Mouse (Mus musculus): ENCODE data around the gene Tbx3.

Tbx3 gene

GRCm38 (mm10) chr5:119670566-119671108, at the start of gene Tbx3:
TSS of gene Tbx3 (plus strand) at chr5:119670669.
- DNase-seq (ENCODE audit: low read depth, low spot score) = no peak

DNA sequence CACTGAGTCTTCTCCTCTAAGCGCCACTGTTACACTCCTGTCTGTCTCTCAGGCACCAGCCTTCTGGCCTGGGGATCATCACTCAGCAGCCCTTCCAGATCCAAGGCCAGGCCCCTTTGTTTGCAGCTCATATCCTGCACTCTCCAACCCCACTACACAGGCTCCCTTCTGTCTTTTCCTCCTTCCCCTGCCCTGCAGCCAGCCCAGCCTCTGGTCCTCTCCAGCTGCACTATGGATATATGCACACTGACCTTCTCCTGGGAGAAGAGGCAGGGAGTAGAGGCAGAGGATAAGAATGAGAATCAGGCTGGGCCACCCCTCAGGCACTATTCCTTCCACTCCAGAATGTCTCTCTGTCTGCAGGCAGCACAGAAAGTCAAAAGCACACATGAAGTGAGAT, 48.4 kb upstream of the Tbx3 start:
- DNase-seq (ENCODE audit: low read depth, low spot score) = no peak

DNA sequence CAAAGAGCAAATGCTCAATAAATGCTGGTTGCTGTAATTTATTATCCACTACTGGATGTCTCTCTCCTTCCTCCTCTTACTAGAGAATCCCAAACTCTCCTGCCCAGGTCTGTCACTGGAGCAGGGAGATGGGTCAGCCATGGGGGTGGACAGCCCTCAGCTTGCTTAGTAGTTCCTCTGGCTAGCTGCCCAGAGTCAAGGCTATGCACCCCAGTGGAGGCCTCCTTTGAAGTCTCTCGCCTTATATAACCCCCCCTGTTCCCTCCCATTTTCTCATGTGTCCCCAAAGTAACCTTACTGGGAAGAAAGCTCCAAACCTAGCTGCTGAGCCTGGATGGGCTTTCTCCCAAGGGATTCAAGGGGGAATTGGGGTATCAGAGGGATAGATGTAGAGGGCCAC, 45.9 kb upstream of the Tbx3 start:
- DNase-seq (ENCODE audit: low read depth, low spot score) = no peak

- DNase-seq (ENCODE audit: low read depth, low spot score) = no peak
Observed at GRCm38 (mm10) chr5:119625603-119626002, 44.9 kb upstream of the Tbx3 start.

DNA sequence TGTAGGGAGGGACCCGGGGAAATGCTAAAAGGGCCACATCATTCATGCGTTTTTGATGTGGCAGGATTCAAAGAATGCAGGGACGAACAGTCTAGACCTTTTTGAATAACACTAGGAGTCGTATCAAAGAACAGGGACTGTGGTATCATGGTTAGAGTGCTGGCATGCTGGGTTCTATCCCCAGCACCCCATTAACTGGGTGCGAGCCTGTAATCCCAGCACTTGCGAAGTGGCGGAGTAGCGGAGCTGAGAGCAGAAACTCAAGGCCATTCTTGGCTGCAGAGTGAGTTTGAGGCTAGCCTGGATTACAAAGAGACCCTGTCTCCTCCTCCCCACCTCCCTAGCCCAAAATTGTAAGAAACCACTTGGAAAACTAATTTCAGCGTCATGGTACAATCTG, 44.3 kb upstream of the Tbx3 start:
- DNase-seq (ENCODE audit: low read depth, low spot score) = no peak

DNA sequence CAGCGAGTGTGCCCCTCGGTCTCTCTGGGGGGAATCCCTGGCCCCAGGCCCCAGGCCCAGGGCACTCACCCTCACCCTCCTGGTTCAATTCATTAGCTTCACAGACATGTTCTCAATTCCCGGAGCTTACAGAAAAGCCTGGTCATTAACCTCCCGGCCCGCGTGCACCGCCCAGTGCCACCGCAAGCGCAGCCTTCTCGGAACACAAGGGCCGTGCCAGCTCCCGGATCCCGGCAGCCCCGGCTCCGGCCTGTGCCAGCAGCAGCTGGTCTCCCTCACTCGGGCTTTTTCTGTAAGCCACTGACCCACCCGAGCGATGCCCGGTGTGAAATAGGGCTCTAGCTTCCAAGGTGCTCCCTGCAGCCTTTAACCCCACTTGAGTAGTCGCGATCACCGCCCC, 43.8 kb upstream of the Tbx3 start:
- no peak for DNase-seq (ENCODE audit: low read depth, low spot score)

GRCm38 (mm10) chr5:119628100-119628499, 42.4 kb upstream of the Tbx3 start:
- no peak for DNase-seq (ENCODE audit: low read depth, low spot score)

DNA sequence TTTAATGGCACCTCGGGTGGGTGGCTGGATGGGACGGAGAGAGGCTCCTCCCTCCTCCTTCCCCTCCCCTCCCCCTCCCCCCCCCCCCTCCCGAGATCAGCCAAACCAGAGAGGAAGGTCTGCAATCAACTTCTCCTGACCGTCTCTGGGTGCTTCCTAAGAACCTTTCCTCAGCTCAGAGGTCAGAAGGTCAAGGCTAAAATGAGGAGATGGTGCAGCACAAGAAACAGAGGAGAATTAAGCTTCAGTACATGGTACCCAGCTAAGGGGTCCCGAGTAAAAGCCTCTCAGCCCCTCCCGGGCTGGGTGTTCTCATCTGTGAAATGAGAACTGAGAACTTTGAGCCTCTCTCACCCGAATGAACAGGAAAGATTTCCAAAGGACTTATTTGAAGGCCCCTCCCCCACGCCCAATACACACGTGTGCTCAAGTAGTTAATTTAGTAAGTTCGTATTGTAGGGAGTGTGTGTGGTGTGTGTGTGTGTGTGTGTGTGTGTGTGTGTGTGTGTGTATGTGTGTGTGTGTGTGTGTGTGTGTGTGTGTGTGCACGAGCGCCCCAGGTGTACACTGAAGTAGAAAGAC, 41.6 kb upstream of the Tbx3 start:
- DNase-seq (ENCODE audit: low read depth, low spot score) = no peak

DNA sequence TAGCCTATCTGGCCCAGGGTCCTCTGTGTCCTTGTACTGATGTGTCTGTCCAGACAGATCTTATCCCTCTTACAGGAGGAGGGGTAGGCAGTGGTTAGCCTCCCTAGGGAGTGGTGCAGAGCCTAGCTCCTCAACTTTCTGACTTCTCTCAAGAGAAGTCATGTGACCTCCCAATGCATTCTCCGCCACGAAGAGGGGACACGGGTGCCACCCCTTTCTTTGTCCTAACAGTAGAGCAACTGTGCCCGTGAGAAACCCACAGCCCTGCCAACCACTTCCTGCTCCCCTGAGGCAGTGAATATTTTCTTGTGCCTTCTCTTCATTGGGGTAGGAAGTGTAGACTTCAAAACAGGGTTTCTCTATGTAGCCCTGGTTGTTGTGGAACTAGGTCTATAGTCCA, 36.9 kb upstream of the Tbx3 start:
- no peak for DNase-seq (ENCODE audit: low read depth, low spot score)

DNA sequence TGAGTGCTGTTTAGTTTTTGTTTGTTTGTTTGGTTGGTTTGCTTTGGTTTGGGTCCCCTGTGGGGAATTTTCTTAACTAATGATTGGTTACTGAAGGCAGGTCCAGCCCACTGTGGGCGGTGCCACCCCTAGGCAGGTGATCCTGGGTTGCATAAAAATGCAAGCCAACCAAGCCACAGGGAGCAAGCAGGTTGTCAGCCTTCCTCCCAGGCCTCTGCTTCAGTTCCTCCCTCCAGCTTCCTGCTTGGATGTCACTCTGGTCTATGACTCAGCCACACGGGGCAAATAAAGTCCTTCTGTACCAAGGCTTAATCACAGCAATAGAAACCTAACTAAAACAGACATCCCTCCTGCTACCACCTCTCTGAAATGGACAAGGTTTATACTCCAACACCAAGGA, 35.6 kb upstream of the Tbx3 start:
- DNase-seq (ENCODE audit: low read depth, low spot score) = no peak

DNA sequence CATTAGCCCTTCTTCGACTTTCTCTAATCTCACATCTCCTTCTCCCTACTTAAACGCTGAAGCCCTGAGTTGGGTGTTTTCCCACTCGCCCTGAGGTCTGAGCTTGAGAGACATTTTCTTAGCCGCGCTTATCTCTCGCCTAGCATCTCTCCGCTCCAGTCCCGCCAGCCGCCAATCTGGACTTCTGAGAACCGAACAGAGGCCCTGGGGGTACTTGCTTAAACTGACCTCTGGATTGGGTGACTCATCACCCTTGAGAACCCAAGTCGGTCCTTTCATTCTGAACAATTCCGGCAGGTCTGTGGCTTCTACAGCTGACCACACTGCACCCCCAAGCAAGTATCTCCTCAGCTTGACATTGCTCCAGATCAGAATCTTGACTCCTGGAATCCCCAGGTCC, 32.2 kb upstream of the Tbx3 start:
- DNase-seq (ENCODE audit: low read depth, low spot score) = no peak

GRCm38 (mm10) chr5:119641094-119641493, 29.4 kb upstream of the Tbx3 start:
- no peak for DNase-seq (ENCODE audit: low read depth, low spot score)

GRCm38 (mm10) chr5:119641714-119642113, 28.8 kb upstream of the Tbx3 start:
- no peak for DNase-seq (ENCODE audit: low read depth, low spot score)

DNA sequence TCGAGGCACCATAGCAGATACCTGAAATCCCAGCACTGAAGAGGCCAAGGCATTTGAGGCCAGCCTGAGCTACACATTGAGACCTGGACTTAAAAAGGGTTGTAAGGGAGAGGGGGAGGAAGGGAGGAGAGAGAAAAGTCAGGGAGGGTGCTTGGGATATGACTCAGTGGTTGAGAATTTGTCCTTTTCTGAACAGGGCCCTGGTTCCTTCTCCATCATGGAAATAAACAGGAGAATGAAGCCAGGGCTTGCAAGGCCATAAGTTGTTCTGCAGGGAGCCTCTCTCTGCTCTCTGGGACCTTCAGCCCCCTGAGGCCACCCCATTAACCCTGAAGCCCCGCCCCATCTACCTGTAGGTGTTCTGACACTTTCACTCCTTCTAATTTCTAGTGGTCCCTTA, 23.5 kb upstream of the Tbx3 start:
- no peak for DNase-seq (ENCODE audit: low read depth, low spot score)

GRCm38 (mm10) chr5:119651135-119651965, 19.1 kb upstream of the Tbx3 start:
- DNase-seq (ENCODE audit: low read depth, low spot score) = no peak

GRCm38 (mm10) chr5:119656354-119656753, 14.1 kb upstream of the Tbx3 start:
- DNase-seq (ENCODE audit: low read depth, low spot score) = no peak

GRCm38 (mm10) chr5:119656856-119657255, 13.6 kb upstream of the Tbx3 start:
- no peak for DNase-seq (ENCODE audit: low read depth, low spot score)

- no peak for DNase-seq (ENCODE audit: low read depth, low spot score)
Observed at GRCm38 (mm10) chr5:119657362-119657761, 13.1 kb upstream of the Tbx3 start.

DNA sequence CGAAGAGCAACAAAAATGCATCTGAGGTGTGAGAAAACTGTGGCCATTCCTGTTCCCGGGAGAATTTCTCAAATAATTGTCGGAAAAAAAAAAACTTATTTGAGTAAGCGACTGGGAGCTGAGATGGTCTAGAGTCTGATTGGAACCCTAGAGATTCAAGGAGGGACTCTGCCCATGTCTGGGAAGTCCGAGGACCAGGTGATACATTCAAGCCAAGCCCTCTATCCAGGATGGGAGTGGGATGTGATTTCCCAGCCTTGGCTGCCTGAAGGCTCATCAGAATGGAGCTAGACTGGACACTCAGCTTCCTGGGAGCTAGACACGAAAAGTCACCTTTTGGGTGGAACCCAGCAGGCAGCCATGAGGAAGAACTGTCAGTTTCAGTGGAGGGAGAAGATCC, 12.7 kb upstream of the Tbx3 start:
- no peak for DNase-seq (ENCODE audit: low read depth, low spot score)

- DNase-seq (ENCODE audit: low read depth, low spot score) = no peak
Observed at GRCm38 (mm10) chr5:119658396-119658795, 12.1 kb upstream of the Tbx3 start.

GRCm38 (mm10) chr5:119659041-119659440, 11.4 kb upstream of the Tbx3 start:
- no peak for DNase-seq (ENCODE audit: low read depth, low spot score)

GRCm38 (mm10) chr5:119660526-119661410, 9.7 kb upstream of the Tbx3 start:
- no peak for DNase-seq (ENCODE audit: low read depth, low spot score)

Data from A20 (cell line).